In genomic region chr8:120363552-120364071, GRCm38 (mm10) we compare ENCODE assay signal across 8 mouse cellular contexts.
A peak's percentile ranks its signal among the peaks of the same experiment; 100 is the strongest.
DNase-seq lines count a peak whose midpoint lies in the region; ATAC-seq and TF ChIP-seq lines count a peak whose summit lies in the region.

No protein-coding gene starts in this region.

- H3K9me3 ChIP-seq in ES-E14 (ENCODE audit: control insufficient read depth, insufficient read depth, low read depth, low read length): no peaks in the 10 kb centered on the region

- in situ Hi-C loops in ES-E14 (cut with MboI; ENCODE audit: low sequenced_read_pairs in 2 of 2, unreplicated experiment in 2 of 2): no loop called here

- peak overlapping the region; percentile 42 for H3K27ac ChIP-seq in ES-E14 (ENCODE audit: insufficient read depth, low read depth, low read length, poor library complexity, severe bottlenecking)

- ATAC-seq in CD4-positive, CD25-positive, alpha-beta regulatory T cell, adult 4 months: no peak
- ATAC-seq in granulocyte monocyte progenitor cell, adult 5-6 weeks (replicated peaks; ENCODE audit: poor library complexity, severe bottlenecking): peak; percentile 56
- ATAC-seq in inflammation-experienced regulatory T-cells, adult 6 months: no peak

- peak overlapping the region; percentile 7; the same call in 1 of the 2 replicates for H3K9ac ChIP-seq in ES-E14 (ENCODE audit: insufficient read depth, low read depth, low read length, poor library complexity, severe bottlenecking)

- DNase-seq in CD4-positive, CD25-positive, alpha-beta regulatory T cell, adult 2 months (ENCODE audit: low read depth, low spot score): peak; percentile 55
- DNase-seq in ES-E14 (ENCODE audit: low read depth, low spot score) (peak; percentile 62), adipocyte (ENCODE audit: low spot score) (no peak)
- DNase-seq in kidney, adult 8-10 months: peak; percentile 82 to 87
- peak; percentile 72 for DNase-seq in lung, postnatal 10 days

- H3K4me1 ChIP-seq in ES-E14 (ENCODE audit: control insufficient read depth in 2 of 2, insufficient read depth in 2 of 2, low read length in 2 of 2, poor library complexity in 1 of 2): peaks cover 7 to 42% of the 10 kb centered on the region in 2 experiments; a peak in 3 of 4 replicates

- H3K36me3 ChIP-seq in ES-E14 (ENCODE audit: control insufficient read depth, insufficient read depth, low read length, poor library complexity, severe bottlenecking): no peaks in the 10 kb centered on the region

- H3K4me3 ChIP-seq in ES-E14 (ENCODE audit: insufficient read depth in 1 of 2, low read depth in 1 of 2, low read length in 2 of 2, poor library complexity in 1 of 2, severe bottlenecking in 1 of 2): no peak overlapping the region

TF ChIP-seq in ES-E14, 5 proteins besides CTCF, POLR2A, EP300 and RAD21:
- no peak for TF ChIP-seq HCFC1 (IDR thresholded peaks at IDR 0.05; ENCODE audit: borderline replicate concordance, insufficient read depth, low read length)
- TF ChIP-seq CHD2 (IDR thresholded peaks at IDR 0.05; ENCODE audit: low read depth, low read length): no peak
- TF ChIP-seq ZC3H11A (IDR thresholded peaks at IDR 0.05; ENCODE audit: borderline replicate concordance, low read depth, low read length): no peak
- TF ChIP-seq MAFK (IDR thresholded peaks at IDR 0.05; ENCODE audit: insufficient read depth, low read depth, low read length): no peak
- TF ChIP-seq ZNF384 (IDR thresholded peaks at IDR 0.05; ENCODE audit: low read depth, low read length): no peak
